Mouse (Mus musculus): ENCODE measurements around the gene Slc3a1. TPM values are rescaled to one million over a fixed set of nuclear protein-coding genes. Genes with fewer than 3 reads are reported as not detected.

Slc3a1 gene
- 0.23 and 0.40 TPM in 2 replicates for polyA plus RNA-seq (2016; fragmentation: Nextera tagmentation; extraction: Ambion mirVana)

DNA sequence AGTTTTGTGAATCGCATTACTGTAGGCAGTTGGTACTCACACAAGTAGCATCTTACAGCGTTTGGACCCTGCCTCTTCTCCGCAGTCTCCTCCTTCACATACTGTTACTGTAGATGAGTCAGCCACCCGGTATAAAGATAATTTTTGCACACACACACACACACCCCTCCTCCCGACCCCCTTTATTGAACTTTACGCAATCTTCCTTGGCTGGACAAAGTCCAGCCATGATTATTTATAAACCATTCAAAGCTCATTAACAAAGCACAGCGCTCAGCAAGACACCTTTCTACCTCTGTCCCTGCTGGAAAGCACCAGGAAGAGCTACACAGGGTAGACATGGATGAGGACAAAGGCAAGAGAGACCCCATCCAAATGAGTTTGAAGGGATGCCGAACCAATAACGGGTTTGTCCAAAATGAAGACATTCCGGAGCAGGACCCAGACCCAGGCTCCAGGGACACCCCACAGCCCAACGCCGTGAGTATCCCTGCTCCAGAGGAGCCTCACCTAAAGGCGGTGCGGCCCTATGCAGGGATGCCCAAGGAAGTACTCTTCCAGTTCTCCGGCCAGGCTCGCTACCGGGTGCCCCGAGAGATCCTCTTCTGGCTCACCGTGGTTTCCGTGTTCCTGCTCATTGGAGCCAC is at the start of gene Slc3a1:
TSS of gene Slc3a1 (plus strand) at position 284 of the 647 bp plus-strand sequence.
- Histone ChIP-seq H3K27me3 (ENCODE audit: low read depth, poor library complexity, severe bottlenecking) (no peaks in the 10 kb centered on the region), H3K4me1 (peaks cover 1% of the 10 kb centered on the region; the same call in 1 of the 2 replicates), H3K4me3 (no peak within 1 kb of the TSS), H3K36me3 (peaks cover 7% of the 10 kb centered on the region; the same call in 1 of the 2 replicates), H3K9me3 (replicated peaks) (no peaks in the 10 kb centered on the region), H3K27ac (replicated peaks) (no peak within 1 kb of the TSS)
- DNase-seq (ENCODE audit: low spot score) = no peak
- 92% methylated on average over 20 of the region's 20 CpGs for WGBS

DNA sequence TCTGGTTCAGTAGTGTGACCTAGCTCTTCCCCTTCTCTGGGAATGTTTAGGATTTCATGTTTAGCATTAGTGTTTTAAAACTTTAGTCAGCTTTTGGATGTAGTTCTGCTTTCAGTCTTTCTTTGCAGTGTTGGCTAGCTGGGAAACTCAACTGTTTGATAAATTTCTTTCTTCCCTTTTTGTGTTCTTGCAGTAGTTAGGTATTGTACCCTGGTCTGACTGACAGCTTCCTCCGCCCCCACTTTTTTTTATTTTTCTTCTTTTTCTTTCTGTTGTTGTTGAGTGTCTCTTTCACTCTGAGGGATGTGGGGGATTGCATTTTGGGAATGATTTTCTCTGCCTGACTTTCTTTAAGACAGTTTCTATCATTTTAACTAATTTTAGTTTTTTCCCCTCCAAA is 46.5 kb upstream of the Slc3a1 start:
- H3K4me3 ChIP-seq = no peak overlapping the region
- no peak for DNase-seq (ENCODE audit: low spot score)
- peaks cover 21% of the 10 kb centered on the region for H3K9me3 ChIP-seq (replicated peaks)
- no peak overlapping the region for H3K27ac ChIP-seq (replicated peaks)
- H3K4me1 ChIP-seq = no peaks in the 10 kb centered on the region
- peaks cover 42% of the 10 kb centered on the region for H3K36me3 ChIP-seq
- WGBS = 100% methylated on average over 1 of the region's 1 CpGs
- H3K27me3 ChIP-seq (ENCODE audit: low read depth, poor library complexity, severe bottlenecking) = no peaks in the 10 kb centered on the region

DNA sequence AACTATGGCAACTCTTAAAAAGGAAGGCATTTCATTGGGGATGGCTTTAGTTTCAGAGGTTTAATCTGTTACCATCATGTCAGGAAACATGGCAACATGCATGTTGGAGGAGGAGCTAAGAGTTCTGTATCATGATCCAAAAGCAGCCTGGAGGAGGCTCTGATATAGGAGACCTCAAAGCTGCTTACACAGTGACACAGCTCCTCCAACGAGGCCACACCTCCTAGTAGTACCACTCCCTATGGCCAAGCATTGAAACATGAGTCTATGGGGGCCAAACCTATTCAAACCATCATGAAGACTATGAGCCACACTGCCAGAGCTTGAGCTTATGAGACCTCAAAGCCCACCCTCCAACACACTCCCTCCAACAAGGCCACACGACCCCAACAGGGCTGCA is 45.4 kb upstream of the Slc3a1 start:
- H3K27me3 ChIP-seq (ENCODE audit: low read depth, poor library complexity, severe bottlenecking) = no peaks in the 10 kb centered on the region
- peaks cover 33% of the 10 kb centered on the region for H3K36me3 ChIP-seq
- DNase-seq (ENCODE audit: low spot score) = no peak
- H3K27ac ChIP-seq (replicated peaks) = no peak overlapping the region
- no peak overlapping the region for H3K4me3 ChIP-seq
- 84% methylated on average over 2 of the region's 2 CpGs for WGBS
- peaks cover 12% of the 10 kb centered on the region for H3K9me3 ChIP-seq (replicated peaks)
- H3K4me1 ChIP-seq = peaks cover 5% of the 10 kb centered on the region; the same call in 1 of the 2 replicates

DNA sequence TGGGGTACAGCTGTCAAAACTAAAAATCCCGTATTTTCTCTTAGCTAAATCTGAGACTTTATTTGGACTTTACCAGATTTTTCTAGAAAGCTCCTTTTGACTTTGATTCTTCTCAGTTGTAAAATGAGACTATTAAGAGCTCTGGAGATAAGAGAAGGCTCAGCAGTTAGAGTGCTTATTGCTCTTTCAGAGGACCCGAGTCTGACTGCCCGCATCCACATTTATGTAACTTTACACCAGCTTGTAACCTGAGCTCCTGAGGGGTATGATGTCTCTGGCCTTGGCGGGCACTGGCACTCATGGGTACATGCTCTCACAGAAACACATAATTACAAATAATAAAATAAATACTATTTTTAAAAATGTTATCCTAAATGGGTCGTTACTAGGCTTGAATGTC is 41.8 kb upstream of the Slc3a1 start:
- no peak for DNase-seq (ENCODE audit: low spot score)
- H3K27me3 ChIP-seq (ENCODE audit: low read depth, poor library complexity, severe bottlenecking) = no peaks in the 10 kb centered on the region
- H3K36me3 ChIP-seq = peaks cover 16% of the 10 kb centered on the region; the same call in 1 of the 2 replicates
- H3K9me3 ChIP-seq (replicated peaks) = no peaks in the 10 kb centered on the region
- 84% methylated on average over 5 of the region's 5 CpGs for WGBS
- peaks cover 6% of the 10 kb centered on the region; the same call in 1 of the 2 replicates for H3K4me1 ChIP-seq
- no peak overlapping the region for H3K4me3 ChIP-seq
- no peak overlapping the region for H3K27ac ChIP-seq (replicated peaks)

DNA sequence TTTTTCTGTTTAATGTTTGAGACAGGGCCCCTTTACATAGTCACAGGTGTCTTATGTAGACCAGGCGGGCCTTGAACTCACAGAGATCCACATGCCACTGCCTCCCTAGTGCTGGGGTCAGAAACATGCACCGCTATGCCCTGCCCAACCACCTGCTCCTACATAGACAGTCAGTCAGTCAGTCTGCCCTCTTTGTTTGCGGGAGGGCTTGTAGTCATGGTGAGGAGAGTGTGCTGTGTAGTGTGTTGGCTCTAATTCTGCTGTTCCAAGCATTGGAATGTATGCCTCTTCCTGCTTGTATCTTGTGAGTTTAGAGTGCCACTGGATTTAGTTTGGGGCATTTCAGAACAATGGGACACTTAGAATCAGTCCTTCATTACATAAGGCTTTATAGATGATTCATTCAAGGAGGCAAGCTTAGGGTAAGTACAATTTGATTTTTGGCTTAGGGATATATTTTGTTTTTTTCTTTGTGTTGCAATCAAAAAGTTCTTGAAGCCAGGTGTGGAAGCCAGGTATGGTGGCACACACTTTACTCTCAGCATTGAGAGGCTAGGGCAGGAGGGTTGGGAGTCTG is 40.3 kb upstream of the Slc3a1 start:
- no peak overlapping the region for H3K27ac ChIP-seq (replicated peaks)
- 89% methylated on average over 3 of the region's 3 CpGs for WGBS
- no peak overlapping the region for H3K4me3 ChIP-seq
- peaks cover 6% of the 10 kb centered on the region; the same call in 1 of the 2 replicates for H3K4me1 ChIP-seq
- H3K27me3 ChIP-seq (ENCODE audit: low read depth, poor library complexity, severe bottlenecking) = no peaks in the 10 kb centered on the region
- no peaks in the 10 kb centered on the region for H3K9me3 ChIP-seq (replicated peaks)
- peaks cover 14% of the 10 kb centered on the region for H3K36me3 ChIP-seq
- DNase-seq (ENCODE audit: low spot score) = no peak

DNA sequence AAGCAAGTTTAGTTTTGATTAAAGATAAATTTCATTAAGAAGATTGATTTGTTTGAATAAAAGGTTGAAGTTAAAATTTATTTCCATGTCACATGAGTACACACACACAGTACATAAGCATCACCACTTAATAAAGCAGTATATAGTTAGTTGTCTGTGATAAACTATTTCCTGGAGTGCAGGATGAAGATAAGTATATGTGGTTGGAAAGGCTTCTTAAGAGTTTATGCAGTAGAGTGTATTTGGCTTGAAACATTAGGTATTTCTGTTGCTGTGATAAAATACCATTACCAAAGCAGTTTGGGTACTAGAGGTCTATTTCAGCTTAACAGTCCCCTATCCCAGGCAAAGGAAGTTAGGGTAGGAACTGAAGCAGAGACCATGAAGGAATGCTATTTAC is 39.7 kb upstream of the Slc3a1 start:
- DNase-seq (ENCODE audit: low spot score) = no peak
- Histone ChIP-seq H3K27ac (replicated peaks) (no peak overlapping the region), H3K4me3 (no peak overlapping the region)

DNA sequence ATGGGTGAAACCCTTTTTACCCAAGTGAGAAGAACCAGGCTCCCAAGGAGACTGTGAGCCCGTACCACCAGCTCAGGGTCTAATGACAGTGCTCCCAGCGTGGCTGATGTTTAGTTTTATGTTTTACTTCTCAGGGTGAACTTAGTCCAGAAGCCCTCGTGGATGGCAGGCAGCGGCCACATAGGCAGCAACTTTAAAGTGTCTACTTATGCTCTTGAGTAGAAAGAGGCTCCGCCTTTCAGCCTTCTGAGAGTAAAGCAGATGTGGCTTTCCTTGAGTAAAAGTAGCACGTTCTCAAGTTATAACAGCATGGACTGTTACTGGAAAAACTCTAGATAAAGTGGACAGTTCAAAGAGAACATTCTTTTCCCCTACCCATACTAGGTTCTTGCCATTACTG is 32.3 kb upstream of the Slc3a1 start:
- Histone ChIP-seq H3K4me1 (no peaks in the 10 kb centered on the region), H3K27me3 (ENCODE audit: low read depth, poor library complexity, severe bottlenecking) (no peaks in the 10 kb centered on the region), H3K27ac (replicated peaks) (no peak overlapping the region), H3K9me3 (replicated peaks) (no peaks in the 10 kb centered on the region), H3K4me3 (no peak overlapping the region), H3K36me3 (peaks cover 61% of the 10 kb centered on the region)
- 91% methylated on average over 6 of the region's 6 CpGs for WGBS
- DNase-seq (ENCODE audit: low spot score) = no peak

More for the DNA sequence above, 39.7 kb upstream of the Slc3a1 start:
- peaks cover 18% of the 10 kb centered on the region for H3K36me3 ChIP-seq
- H3K9me3 ChIP-seq (replicated peaks) = no peaks in the 10 kb centered on the region
- H3K4me1 ChIP-seq = peaks cover 6% of the 10 kb centered on the region; the same call in 1 of the 2 replicates
- no peaks in the 10 kb centered on the region for H3K27me3 ChIP-seq (ENCODE audit: low read depth, poor library complexity, severe bottlenecking)

DNA sequence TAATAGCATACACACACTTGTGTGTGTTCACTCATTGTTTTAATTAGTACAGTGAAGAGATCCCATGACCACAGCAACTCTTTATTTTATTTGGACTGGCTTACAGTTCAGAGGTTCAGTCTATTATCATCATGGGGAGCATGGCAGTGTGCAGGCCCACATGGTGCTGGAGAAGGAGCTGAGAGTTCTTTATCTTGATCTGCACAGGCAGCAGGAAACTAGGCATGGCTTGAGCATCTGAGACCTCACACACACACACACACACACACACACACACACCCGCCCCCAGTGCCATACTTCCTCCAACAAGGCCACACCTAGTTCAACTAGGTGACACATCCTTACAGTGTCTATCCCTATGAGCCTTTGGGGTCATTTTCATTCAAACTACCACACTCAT is 30.5 kb upstream of the Slc3a1 start:
- DNase-seq (ENCODE audit: low spot score) = no peak
- Histone ChIP-seq H3K27ac (replicated peaks) (no peak overlapping the region), H3K9me3 (replicated peaks) (no peaks in the 10 kb centered on the region), H3K36me3 (peaks cover 69% of the 10 kb centered on the region), H3K27me3 (ENCODE audit: low read depth, poor library complexity, severe bottlenecking) (no peaks in the 10 kb centered on the region), H3K4me1 (no peaks in the 10 kb centered on the region), H3K4me3 (no peak overlapping the region)
- 75% methylated on average over 1 of the region's 1 CpGs for WGBS

DNA sequence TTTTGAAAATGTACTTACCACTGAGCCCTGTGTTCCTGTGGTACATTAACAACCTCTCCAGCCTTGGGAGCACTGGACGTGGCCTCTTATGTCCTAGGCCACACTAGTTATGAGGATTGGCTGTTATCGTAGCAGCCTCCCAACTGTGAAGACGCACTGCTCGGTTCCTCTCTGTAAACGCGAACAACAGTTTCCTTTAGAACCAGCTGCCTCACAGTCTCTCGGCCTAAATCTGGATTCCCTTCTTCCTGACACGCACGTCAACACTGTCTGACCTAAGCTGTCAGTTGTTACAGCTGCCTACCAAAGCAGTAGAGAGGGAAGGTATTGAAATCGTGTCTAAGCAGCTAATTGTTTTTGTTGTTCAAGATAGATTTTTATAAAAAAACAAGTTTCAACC is 28.5 kb upstream of the Slc3a1 start:
- H3K27ac ChIP-seq (replicated peaks) = no peak overlapping the region
- H3K9me3 ChIP-seq (replicated peaks) = no peaks in the 10 kb centered on the region
- DNase-seq (ENCODE audit: low spot score) = no peak
- H3K4me1 ChIP-seq = no peaks in the 10 kb centered on the region
- H3K36me3 ChIP-seq = peaks cover 65% of the 10 kb centered on the region
- WGBS = 93% methylated on average over 10 of the region's 10 CpGs
- H3K27me3 ChIP-seq (ENCODE audit: low read depth, poor library complexity, severe bottlenecking) = no peaks in the 10 kb centered on the region
- no peak overlapping the region for H3K4me3 ChIP-seq

DNA sequence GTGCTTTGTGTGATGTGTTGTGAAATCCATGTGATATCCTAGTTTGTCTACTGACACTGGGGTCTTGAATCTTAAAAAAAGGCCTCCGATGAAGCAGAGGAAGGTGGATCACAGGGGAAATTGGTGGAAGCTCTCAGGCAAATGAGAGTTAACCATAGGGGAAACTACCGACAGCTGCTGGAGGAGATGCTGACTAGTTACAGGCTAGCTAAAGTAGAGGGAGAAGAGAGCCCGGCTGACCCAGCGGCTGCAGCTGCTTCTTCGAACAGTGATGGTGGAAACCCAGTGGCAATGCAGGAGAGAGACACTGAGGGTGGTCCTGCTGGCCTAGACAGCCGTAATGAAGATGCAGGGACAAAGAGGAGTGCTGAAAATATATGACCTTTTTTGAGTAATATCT is 14.7 kb upstream of the Slc3a1 start:
- Histone ChIP-seq H3K4me1 (no peaks in the 10 kb centered on the region), H3K9me3 (replicated peaks) (no peaks in the 10 kb centered on the region), H3K27me3 (ENCODE audit: low read depth, poor library complexity, severe bottlenecking) (no peaks in the 10 kb centered on the region), H3K36me3 (peaks cover 24% of the 10 kb centered on the region), H3K27ac (replicated peaks) (no peak overlapping the region), H3K4me3 (no peak overlapping the region)
- no peak for DNase-seq (ENCODE audit: low spot score)
- 88% methylated on average over 6 of the region's 6 CpGs for WGBS

DNA sequence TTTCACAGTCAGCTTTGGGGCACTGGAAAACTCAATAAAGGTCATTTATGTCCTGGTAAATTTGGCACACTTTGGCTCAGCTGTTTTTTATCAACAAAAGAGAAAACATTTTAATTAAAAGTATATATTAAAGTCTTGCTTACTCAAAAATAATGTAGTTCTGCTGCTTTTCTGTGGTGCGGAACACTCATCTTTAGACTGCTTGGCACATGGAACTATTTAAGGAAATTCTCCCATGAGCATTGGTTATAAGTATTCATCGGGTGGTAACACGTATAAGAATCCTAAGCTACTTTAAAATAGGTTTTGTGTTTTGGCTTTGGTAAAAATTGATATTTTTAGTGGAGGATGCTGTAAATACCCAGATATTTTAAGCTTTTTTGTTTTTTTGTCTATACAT is 13.5 kb upstream of the Slc3a1 start:
- H3K4me1 ChIP-seq = no peaks in the 10 kb centered on the region
- 98% methylated on average over 3 of the region's 3 CpGs for WGBS
- H3K27ac ChIP-seq (replicated peaks) = no peak overlapping the region
- H3K4me3 ChIP-seq = no peak overlapping the region
- no peak for DNase-seq (ENCODE audit: low spot score)
- H3K36me3 ChIP-seq = peaks cover 24% of the 10 kb centered on the region
- no peaks in the 10 kb centered on the region for H3K9me3 ChIP-seq (replicated peaks)
- H3K27me3 ChIP-seq (ENCODE audit: low read depth, poor library complexity, severe bottlenecking) = no peaks in the 10 kb centered on the region

DNA sequence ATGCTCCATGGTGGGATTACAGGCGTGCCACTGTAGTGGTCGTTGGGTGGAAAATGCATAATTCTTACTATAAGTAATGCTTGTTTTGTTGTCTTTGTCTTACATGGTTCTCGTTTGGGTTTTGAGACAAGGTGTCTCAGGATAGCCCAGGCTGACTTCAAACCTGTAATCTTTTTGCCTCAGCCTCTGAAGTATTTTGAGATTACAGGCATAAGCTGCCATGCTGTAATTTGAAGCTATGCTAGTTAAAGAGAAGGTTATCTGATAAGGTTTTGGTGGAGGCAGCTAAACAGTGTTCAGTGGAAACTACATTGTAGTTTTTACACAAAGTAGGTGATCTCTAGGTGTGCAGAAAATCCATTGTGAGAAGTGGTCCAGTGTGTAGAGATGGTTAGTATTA is 9.8 kb upstream of the Slc3a1 start:
- no peak for DNase-seq (ENCODE audit: low spot score)
- peaks cover 2% of the 10 kb centered on the region; the same call in 1 of the 2 replicates for H3K4me1 ChIP-seq
- H3K36me3 ChIP-seq = no peaks in the 10 kb centered on the region
- H3K4me3 ChIP-seq = no peak overlapping the region
- H3K27ac ChIP-seq (replicated peaks) = no peak overlapping the region
- no peaks in the 10 kb centered on the region for H3K9me3 ChIP-seq (replicated peaks)
- H3K27me3 ChIP-seq (ENCODE audit: low read depth, poor library complexity, severe bottlenecking) = no peaks in the 10 kb centered on the region
- WGBS = 92% methylated on average over 3 of the region's 3 CpGs

DNA sequence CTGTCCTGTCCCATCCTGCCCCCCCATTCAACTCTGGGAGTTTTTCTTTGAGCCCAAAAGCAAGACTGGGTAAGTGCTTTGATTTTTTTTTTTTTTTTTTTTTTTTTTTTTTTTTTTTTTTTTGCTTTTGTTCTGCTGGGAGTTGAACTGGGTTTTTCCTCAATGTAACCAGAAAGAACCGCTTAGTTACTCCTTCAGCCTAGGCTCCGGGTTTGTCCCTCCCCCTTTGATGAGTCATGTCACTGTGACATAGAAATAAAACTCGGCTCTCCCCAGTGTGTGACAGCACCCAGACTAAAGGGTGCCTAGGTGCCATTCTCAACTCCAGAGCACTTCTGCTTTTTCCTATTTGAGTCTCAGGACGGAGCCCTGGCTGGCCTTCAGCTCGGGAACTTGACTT is 9.4 kb upstream of the Slc3a1 start:
- no peaks in the 10 kb centered on the region; the same call in 1 of the 2 replicates for H3K36me3 ChIP-seq
- no peaks in the 10 kb centered on the region for H3K9me3 ChIP-seq (replicated peaks)
- H3K27ac ChIP-seq (replicated peaks) = no peak overlapping the region
- no peaks in the 10 kb centered on the region for H3K27me3 ChIP-seq (ENCODE audit: low read depth, poor library complexity, severe bottlenecking)
- H3K4me3 ChIP-seq = no peak overlapping the region
- 90% methylated on average over 5 of the region's 5 CpGs for WGBS
- H3K4me1 ChIP-seq = peaks cover 2% of the 10 kb centered on the region; the same call in 1 of the 2 replicates
- DNase-seq (ENCODE audit: low spot score) = no peak
